Mouse (Mus musculus): ENCODE measurements around the gene Cntnap2.
"Not testable (repeated sequence)": the region's sequence is repeated elsewhere in the genome, so short reads cannot be mapped to it uniquely, and the experiment has no call there.

Cntnap2 gene

GRCm38 (mm10) chr6:46263171-46263570 lies 1204.0 kb downstream of the Cntnap2 start:
- no peak for DNase-seq (ENCODE audit: low read depth, low spot score)

- DNase-seq (ENCODE audit: low read depth, low spot score) = no peak
Measured at GRCm38 (mm10) chr6:46346946-46347345, 1287.8 kb downstream of the Cntnap2 start.

DNA sequence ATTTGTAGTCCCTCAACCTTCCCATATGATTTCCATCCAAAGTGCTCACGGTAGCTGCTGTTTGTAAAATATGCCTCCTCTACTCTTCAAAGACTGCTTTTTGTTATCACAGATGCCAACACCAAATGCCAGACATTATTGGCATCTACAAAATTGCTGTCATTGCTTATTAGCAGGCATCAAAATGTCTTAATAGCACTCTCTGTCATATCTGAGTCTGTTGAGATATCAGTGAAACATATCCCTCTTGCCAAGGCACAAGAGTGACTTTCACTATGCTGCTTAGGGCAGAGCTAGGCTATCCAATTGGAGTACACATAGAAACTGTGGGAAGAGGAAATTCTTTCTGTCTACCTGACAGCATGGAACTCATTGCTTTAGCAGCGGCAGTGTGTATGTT lies 1301.9 kb downstream of the Cntnap2 start:
- no peak for DNase-seq (ENCODE audit: low read depth, low spot score)

- no peak for DNase-seq (ENCODE audit: low read depth, low spot score)
Measured at GRCm38 (mm10) chr6:46362156-46362555, 1303.0 kb downstream of the Cntnap2 start.

GRCm38 (mm10) chr6:46398725-46399589 lies 1339.8 kb downstream of the Cntnap2 start:
- no peak for DNase-seq (ENCODE audit: low read depth, low spot score)

GRCm38 (mm10) chr6:46414154-46414553 lies 1355.0 kb downstream of the Cntnap2 start:
- DNase-seq (ENCODE audit: low read depth, low spot score) = no peak

- no peak for DNase-seq (ENCODE audit: low read depth, low spot score)
Measured at GRCm38 (mm10) chr6:46414562-46414961, 1355.4 kb downstream of the Cntnap2 start.

DNA sequence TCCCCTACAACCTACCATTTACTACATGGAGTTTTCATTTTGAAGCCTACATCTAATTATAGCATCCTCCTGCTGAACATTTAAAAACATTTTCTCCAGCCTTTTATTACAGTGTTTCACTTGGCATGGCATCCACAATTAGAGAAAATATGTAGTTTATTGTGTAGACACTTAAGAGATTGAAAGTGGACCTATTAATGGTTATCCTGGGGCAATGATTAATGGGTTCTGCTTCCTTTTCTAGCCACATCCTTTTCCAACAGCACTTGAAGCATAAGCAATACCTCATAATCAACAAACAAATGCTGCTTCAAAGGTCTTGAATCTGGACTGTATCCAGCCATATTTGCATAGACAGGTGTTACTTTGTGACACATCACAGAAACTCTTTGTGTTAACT lies 1360.7 kb downstream of the Cntnap2 start:
- DNase-seq (ENCODE audit: low read depth, low spot score) = no peak

DNA sequence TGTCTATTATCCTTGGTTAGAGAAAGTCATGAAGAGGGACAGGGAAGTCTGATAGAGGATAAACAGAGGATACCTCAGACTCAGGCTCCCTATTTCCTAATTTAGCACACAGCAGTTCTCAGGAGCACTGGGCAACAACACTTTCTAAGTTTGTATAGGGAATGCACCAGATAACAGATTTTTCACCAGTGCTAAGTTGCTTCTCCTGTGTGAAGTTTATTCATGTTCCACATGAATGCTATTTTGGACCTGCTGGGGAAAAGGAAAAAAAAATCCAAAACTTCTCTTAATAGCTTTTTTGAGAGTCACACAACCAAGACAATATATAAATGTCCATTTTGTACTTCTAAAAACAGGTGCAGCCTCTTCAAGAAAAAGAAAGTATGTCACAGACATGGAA lies 1361.2 kb downstream of the Cntnap2 start:
- no peak for DNase-seq (ENCODE audit: low read depth, low spot score)

GRCm38 (mm10) chr6:46428231-46428630 lies 1369.1 kb downstream of the Cntnap2 start:
- DNase-seq (ENCODE audit: low read depth, low spot score) = no peak

- no peak for DNase-seq (ENCODE audit: low read depth, low spot score)
Measured at GRCm38 (mm10) chr6:46450917-46451638, 1391.9 kb downstream of the Cntnap2 start.

- DNase-seq (ENCODE audit: low read depth, low spot score) = no peak
Measured at GRCm38 (mm10) chr6:46472683-46473082, 1413.5 kb downstream of the Cntnap2 start.

DNA sequence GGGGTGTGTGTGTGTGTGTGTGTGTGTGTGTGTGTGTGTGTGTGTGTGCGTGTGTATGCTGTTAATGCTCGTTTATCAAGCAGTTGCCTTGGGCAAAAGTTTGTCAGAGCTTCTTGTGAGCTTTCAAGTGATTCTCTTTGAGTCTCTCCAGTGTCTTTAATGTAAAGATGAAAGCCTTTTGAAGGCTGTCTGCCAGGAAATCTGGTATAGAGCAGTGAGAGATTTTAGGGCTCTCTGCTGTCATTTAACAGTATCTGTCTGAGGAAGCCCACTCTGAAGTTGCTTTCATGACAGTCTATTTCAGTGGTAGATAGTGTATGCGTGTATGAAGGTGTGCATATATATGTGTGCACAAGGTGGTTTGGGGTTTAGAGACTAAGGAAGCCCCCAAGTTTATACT lies 1425.2 kb downstream of the Cntnap2 start:
- no peak for DNase-seq (ENCODE audit: low read depth, low spot score)

GRCm38 (mm10) chr6:46502786-46503185 lies 1443.6 kb downstream of the Cntnap2 start:
- no peak for DNase-seq (ENCODE audit: low read depth, low spot score)

- DNase-seq (ENCODE audit: low read depth, low spot score) = no peak
Measured at GRCm38 (mm10) chr6:46512841-46513240, 1453.7 kb downstream of the Cntnap2 start.

DNA sequence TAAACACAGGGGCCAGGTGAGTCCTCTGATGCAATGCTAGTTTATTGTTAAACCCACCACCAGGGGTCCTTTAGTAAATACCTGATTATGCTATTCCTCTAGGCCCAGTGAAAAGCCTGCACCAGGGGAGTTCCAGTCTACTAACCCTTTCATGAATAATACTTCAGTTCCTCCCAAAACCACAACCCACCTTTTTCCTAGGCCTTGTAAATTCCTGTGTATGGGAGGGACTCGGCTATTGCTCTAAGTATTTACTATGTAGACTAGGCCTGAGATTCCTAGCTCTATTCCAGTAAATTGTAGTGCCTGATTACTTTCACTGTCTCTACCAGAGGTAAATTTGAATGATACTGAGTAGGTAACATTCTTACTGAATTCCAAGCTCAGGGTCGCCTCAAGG lies 1478.4 kb downstream of the Cntnap2 start:
- DNase-seq (ENCODE audit: low read depth, low spot score) = not testable (repeated sequence)

DNA sequence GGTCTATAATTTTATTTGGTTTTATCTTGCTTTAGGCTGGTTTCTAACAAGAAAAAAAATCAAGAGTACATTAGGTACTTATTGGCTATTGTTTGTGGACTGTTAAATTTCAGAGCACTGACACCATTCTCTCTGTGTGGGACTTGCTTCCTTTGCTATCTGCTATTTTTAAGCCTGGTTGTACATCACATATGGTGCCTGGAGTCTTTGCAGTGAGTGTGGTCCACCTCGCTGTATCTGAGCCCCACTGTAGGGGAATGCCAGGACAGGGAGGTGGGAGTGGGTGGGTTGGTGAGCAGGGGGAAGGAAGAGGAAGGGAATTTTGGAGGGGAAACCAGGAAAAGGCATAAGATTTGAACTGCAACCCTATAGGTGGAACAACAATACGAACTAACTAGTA lies 1504.3 kb downstream of the Cntnap2 start:
- DNase-seq (ENCODE audit: low read depth, low spot score) = no peak

GRCm38 (mm10) chr6:46575055-46575454 lies 1515.9 kb downstream of the Cntnap2 start:
- no peak for DNase-seq (ENCODE audit: low read depth, low spot score)

- DNase-seq (ENCODE audit: low read depth, low spot score) = no peak
Measured at GRCm38 (mm10) chr6:46612365-46612764, 1553.2 kb downstream of the Cntnap2 start.

- no peak for DNase-seq (ENCODE audit: low read depth, low spot score)
Measured at GRCm38 (mm10) chr6:46612872-46613271, 1553.7 kb downstream of the Cntnap2 start.

DNA sequence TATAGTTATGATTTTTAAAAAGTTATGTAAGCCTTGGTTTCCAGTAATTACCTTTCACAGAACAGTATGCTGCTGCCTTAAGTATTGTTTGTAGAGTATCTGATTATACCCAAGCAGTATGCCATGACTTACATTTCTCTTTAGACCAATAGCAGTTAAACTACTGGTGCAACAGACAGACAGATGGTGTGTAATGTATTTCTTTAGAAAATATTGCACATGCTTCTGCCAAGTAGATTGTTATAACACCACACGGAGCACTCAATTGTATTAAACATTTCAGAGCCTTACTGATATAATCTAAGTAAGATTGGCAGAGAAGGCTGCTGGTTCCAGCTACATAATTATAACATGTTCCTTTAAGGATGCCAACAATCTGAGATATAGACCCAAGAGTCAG lies 1609.9 kb downstream of the Cntnap2 start:
- DNase-seq (ENCODE audit: low read depth, low spot score) = no peak

GRCm38 (mm10) chr6:46675081-46675480 lies 1615.9 kb downstream of the Cntnap2 start:
- no peak for DNase-seq (ENCODE audit: low read depth, low spot score)

DNA sequence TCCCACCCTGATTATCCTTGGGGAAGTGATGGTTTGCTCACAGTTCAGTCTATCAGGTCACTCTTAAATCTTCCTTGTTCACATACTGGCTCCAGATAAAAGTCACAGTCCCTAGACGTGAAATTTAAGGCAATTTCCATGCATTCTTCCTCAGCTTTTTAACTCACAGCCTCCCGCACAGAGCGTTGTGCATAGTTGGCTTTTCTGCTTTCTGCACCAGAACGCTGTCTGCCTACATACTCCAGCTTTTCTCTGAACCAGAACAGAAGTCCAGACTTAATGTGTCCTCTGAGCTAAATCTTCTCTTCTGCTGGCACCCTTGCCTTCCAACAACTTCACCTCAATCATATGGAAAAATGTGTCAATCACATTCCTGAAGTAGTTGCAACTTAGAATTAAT lies 1616.5 kb downstream of the Cntnap2 start:
- no peak for DNase-seq (ENCODE audit: low read depth, low spot score)
